In the genomic region with DNA sequence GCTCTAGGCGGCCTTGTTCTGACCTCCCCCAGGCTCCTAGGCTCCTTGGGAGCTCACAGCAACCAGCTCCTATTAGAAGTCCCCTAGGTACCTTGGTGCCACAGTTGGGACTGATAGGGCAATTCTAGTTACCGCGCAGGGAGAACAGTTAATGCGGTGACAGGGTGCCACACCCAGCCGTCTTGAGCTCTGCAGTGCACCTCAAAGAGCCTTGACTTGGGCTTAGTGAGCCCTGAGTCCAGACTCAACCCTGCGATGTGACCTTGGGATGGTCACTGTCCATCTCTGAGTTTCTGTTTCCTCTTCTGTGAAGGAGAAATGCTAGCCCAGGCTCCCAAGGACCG, we compare ENCODE assay signal across 8 mouse cellular contexts. TPM values are rescaled to one million over a fixed set of nuclear protein-coding genes. Genes with fewer than 3 reads are reported as not detected.
DNase-seq lines count a peak whose midpoint lies in the region; ATAC-seq and TF ChIP-seq lines count a peak whose summit lies in the region.

No protein-coding gene starts in this region.

- H3K4me2 ChIP-seq in forebrain, embryonic 12.5 days, result no peak overlapping the region
- H3K4me2 ChIP-seq in forebrain, embryonic 11.5 days (ENCODE audit: low read depth, low read length, severe bottlenecking), result no peak overlapping the region
- peak overlapping the region; percentile 25; the same call in 1 of the 2 replicates for H3K4me2 ChIP-seq in kidney, postnatal 0 days (ENCODE audit: low read length)
- H3K4me2 ChIP-seq in intestine, embryonic 16.5 days (ENCODE audit: low read depth, low read length), result 0 out of 2 replicates have a peak overlapping the region, but pooled peaks have one; percentile 34
- 0 out of 2 replicates have a peak overlapping the region, but pooled peaks have one; percentile 20 for H3K4me2 ChIP-seq in midbrain, postnatal 0 days (ENCODE audit: low read depth, low read length, poor library complexity, severe bottlenecking)

- H3K9me3 ChIP-seq in forebrain, embryonic 12.5 days, result no peaks in the 10 kb centered on the region
- H3K9me3 ChIP-seq in forebrain, embryonic 11.5 days (ENCODE audit: control insufficient read depth, low read length), result no peaks in the 10 kb centered on the region
- no peaks in the 10 kb centered on the region for H3K9me3 ChIP-seq in kidney, postnatal 0 days (replicated peaks; ENCODE audit: low read length)
- no peaks in the 10 kb centered on the region for H3K9me3 ChIP-seq in intestine, embryonic 16.5 days (ENCODE audit: control insufficient read depth, low read length)
- no peaks in the 10 kb centered on the region for H3K9me3 ChIP-seq in midbrain, postnatal 0 days (ENCODE audit: low read length)

- no peaks in the 10 kb centered on the region for H3K36me3 ChIP-seq in forebrain, embryonic 12.5 days (replicated peaks)
- no peaks in the 10 kb centered on the region for H3K36me3 ChIP-seq in forebrain, embryonic 11.5 days (ENCODE audit: control insufficient read depth, insufficient read depth, low read length)
- no peaks in the 10 kb centered on the region for H3K36me3 ChIP-seq in kidney, postnatal 0 days (ENCODE audit: insufficient read depth, low read length)
- H3K36me3 ChIP-seq in intestine, embryonic 16.5 days (ENCODE audit: control insufficient read depth, insufficient read depth, low read length), result no peaks in the 10 kb centered on the region
- no peaks in the 10 kb centered on the region for H3K36me3 ChIP-seq in midbrain, postnatal 0 days (ENCODE audit: insufficient read depth, low read length)

- peaks cover 13% of the 10 kb centered on the region for H3K27me3 ChIP-seq in forebrain, embryonic 12.5 days
- H3K27me3 ChIP-seq in forebrain, embryonic 11.5 days (ENCODE audit: control insufficient read depth, insufficient read depth, low read length), result no peaks in the 10 kb centered on the region
- H3K27me3 ChIP-seq in kidney, postnatal 0 days (ENCODE audit: insufficient read depth, low read length), result no peaks in the 10 kb centered on the region
- 0 out of 2 replicates have a peak, but pooled peaks cover 2% of the 10 kb centered on the region for H3K27me3 ChIP-seq in intestine, embryonic 16.5 days (replicated peaks; ENCODE audit: control insufficient read depth, insufficient read depth, low read length)
- no peaks in the 10 kb centered on the region for H3K27me3 ChIP-seq in midbrain, postnatal 0 days (ENCODE audit: insufficient read depth, low read length)

- H3K4me1 ChIP-seq in forebrain, embryonic 12.5 days, result peaks cover 3% of the 10 kb centered on the region; the same call in 1 of the 2 replicates
- no peaks in the 10 kb centered on the region; the same call in 1 of the 2 replicates for H3K4me1 ChIP-seq in forebrain, embryonic 11.5 days (replicated peaks; ENCODE audit: control insufficient read depth, insufficient read depth, low read length)
- no peaks in the 10 kb centered on the region for H3K4me1 ChIP-seq in kidney, postnatal 0 days (replicated peaks; ENCODE audit: insufficient read depth, low read length)
- no peaks in the 10 kb centered on the region for H3K4me1 ChIP-seq in intestine, embryonic 16.5 days (ENCODE audit: control insufficient read depth, insufficient read depth, low read length)
- no peaks in the 10 kb centered on the region for H3K4me1 ChIP-seq in midbrain, postnatal 0 days (ENCODE audit: insufficient read depth, low read length)

- H3K9ac ChIP-seq in forebrain, embryonic 12.5 days, result no peak overlapping the region
- H3K9ac ChIP-seq in forebrain, embryonic 11.5 days (ENCODE audit: low read length), result no peak overlapping the region
- H3K9ac ChIP-seq in kidney, postnatal 0 days (ENCODE audit: low read depth, low read length), result 0 out of 2 replicates have a peak overlapping the region, but pooled peaks have one; percentile 18
- H3K9ac ChIP-seq in intestine, embryonic 16.5 days (ENCODE audit: low read depth, low read length), result peak overlapping the region; percentile 27; the same call in 1 of the 2 replicates
- H3K9ac ChIP-seq in midbrain, postnatal 0 days (replicated peaks; ENCODE audit: low read length, poor library complexity, severe bottlenecking), result no peak overlapping the region

- no peak overlapping the region for H3K4me3 ChIP-seq in forebrain, embryonic 12.5 days (replicated peaks)
- H3K4me3 ChIP-seq in forebrain, embryonic 11.5 days (ENCODE audit: low read depth, low read length), result no peak overlapping the region
- no peak overlapping the region for H3K4me3 ChIP-seq in kidney, postnatal 0 days (replicated peaks; ENCODE audit: low read depth, low read length)
- H3K4me3 ChIP-seq in intestine, embryonic 16.5 days (ENCODE audit: low read length), result no peak overlapping the region
- no peak overlapping the region for H3K4me3 ChIP-seq in midbrain, postnatal 0 days (ENCODE audit: low read depth, low read length)

- TF ChIP-seq CTCF in kidney, postnatal 0 days (IDR thresholded peaks at IDR 0.05; ENCODE audit: low read depth), result no peak
- TF ChIP-seq CTCF in midbrain, postnatal 0 days (IDR thresholded peaks at IDR 0.05), result no peak

- H3K27ac ChIP-seq in forebrain, embryonic 12.5 days, result no peak overlapping the region
- H3K27ac ChIP-seq in forebrain, embryonic 11.5 days (ENCODE audit: low read depth, low read length), result no peak overlapping the region
- H3K27ac ChIP-seq in kidney, postnatal 0 days, result no peak overlapping the region
- no peak overlapping the region for H3K27ac ChIP-seq in intestine, embryonic 16.5 days (ENCODE audit: low read length)
- H3K27ac ChIP-seq in midbrain, postnatal 0 days (ENCODE audit: low read depth, low read length), result no peak overlapping the region

- peak; percentile 4; the same call in 1 of the 2 replicates for ATAC-seq in forebrain, embryonic 12.5 days (ENCODE audit: low FRiP score)
- ATAC-seq in forebrain, embryonic 11.5 days (replicated peaks; ENCODE audit: low FRiP score), result no peak
- no peak for ATAC-seq in kidney, postnatal 0 days (replicated peaks; ENCODE audit: low FRiP score, low read depth)
- ATAC-seq in intestine, embryonic 16.5 days, result no peak; the same call in 1 of the 2 replicates
- ATAC-seq in midbrain, postnatal 0 days (ENCODE audit: low FRiP score), result no peak

- no peak for DNase-seq in forebrain, embryonic 11.5 days (ENCODE audit: low spot score)
- DNase-seq in kidney, postnatal 0 days (ENCODE audit: low spot score), result no peak
- no peak for DNase-seq in kidney, postnatal 4 days
- no peak for DNase-seq in midbrain, postnatal 0 days (ENCODE audit: low spot score)
- no peak for DNase-seq in retina, postnatal 1 day
- no peak for DNase-seq in lung, postnatal 25 days (ENCODE audit: low spot score)

- WGBS in forebrain, embryonic 12.5 days, result 82% methylated on average over 7 of the region's 7 CpGs
- WGBS in forebrain, embryonic 11.5 days, result 77% methylated on average over 7 of the region's 7 CpGs
- 80% methylated on average over 7 of the region's 7 CpGs for WGBS in kidney, postnatal 0 days
- WGBS in intestine, embryonic 16.5 days, result 70% methylated on average over 7 of the region's 7 CpGs
- WGBS in midbrain, postnatal 0 days, result 85% methylated on average over 7 of the region's 7 CpGs

RNA-seq across cellular contexts. Expression of gene Asb2, which starts 12.5 kb away (rescaled TPM):
- polyA plus RNA-seq in forebrain, embryonic 12.5 days (2016; fragmentation: Nextera tagmentation; extraction: Ambion mirVana), result 0.56 and 0.65 TPM in 2 replicates
- polyA plus RNA-seq in forebrain, embryonic 11.5 days (2014; fragmentation: Nextera tagmentation; extraction: Ambion mirVana), result 0.35 and 0.40 TPM in 2 replicates
- polyA plus RNA-seq in kidney, postnatal 0 days (2015; fragmentation: Nextera tagmentation; extraction: Ambion mirVana), result 1.3 and 1.8 TPM in 2 replicates
- polyA plus RNA-seq in intestine, embryonic 16.5 days (2015; fragmentation: Nextera tagmentation; extraction: Ambion mirVana), result 22.5 and 23.6 TPM in 2 replicates
- 0.93 and 4.4 TPM in 2 replicates for total RNA-seq in midbrain, postnatal 0 days (2014; rRNA removed)
- 1.5 and 1.9 TPM in 2 replicates for polyA plus RNA-seq in midbrain, postnatal 0 days (2015; fragmentation: Nextera tagmentation; extraction: Ambion mirVana)

RNA-seq across cellular contexts. Expression of gene Otub2, which starts 20.2 kb away (rescaled TPM):
- polyA plus RNA-seq in forebrain, embryonic 12.5 days (2016; fragmentation: Nextera tagmentation; extraction: Ambion mirVana), result 13.7 and 15.1 TPM in 2 replicates
- 12.7 and 15.0 TPM in 2 replicates for polyA plus RNA-seq in forebrain, embryonic 11.5 days (2014; fragmentation: Nextera tagmentation; extraction: Ambion mirVana)
- 5.6 TPM in 2 replicates for polyA plus RNA-seq in kidney, postnatal 0 days (2015; fragmentation: Nextera tagmentation; extraction: Ambion mirVana)
- polyA plus RNA-seq in intestine, embryonic 16.5 days (2015; fragmentation: Nextera tagmentation; extraction: Ambion mirVana), result 5.5 and 5.6 TPM in 2 replicates
- 27.2 and 29.6 TPM in 2 replicates for total RNA-seq in midbrain, postnatal 0 days (2014; rRNA removed)
- 20.6 and 21.0 TPM in 2 replicates for polyA plus RNA-seq in midbrain, postnatal 0 days (2015; fragmentation: Nextera tagmentation; extraction: Ambion mirVana)

RNA-seq across cellular contexts. Expression of gene 9330161L09Rik, which starts 39.3 kb away (rescaled TPM):
- 0.38 and 0.87 TPM in 2 replicates for polyA plus RNA-seq in forebrain, embryonic 12.5 days (2016; fragmentation: Nextera tagmentation; extraction: Ambion mirVana)
- 1.1 and 1.2 TPM in 2 replicates for polyA plus RNA-seq in forebrain, embryonic 11.5 days (2014; fragmentation: Nextera tagmentation; extraction: Ambion mirVana)
- polyA plus RNA-seq in kidney, postnatal 0 days (2015; fragmentation: Nextera tagmentation; extraction: Ambion mirVana), result 0.34 and 0.41 TPM in 2 replicates
- 0.13 TPM in 1 of 2 replicates, not detected in the other for polyA plus RNA-seq in intestine, embryonic 16.5 days (2015; fragmentation: Nextera tagmentation; extraction: Ambion mirVana)
- total RNA-seq in midbrain, postnatal 0 days (2014; rRNA removed), result 9.6 and 9.7 TPM in 2 replicates
- polyA plus RNA-seq in midbrain, postnatal 0 days (2015; fragmentation: Nextera tagmentation; extraction: Ambion mirVana), result 1.1 and 1.5 TPM in 2 replicates

RNA-seq across cellular contexts. Expression of gene Ddx24, which starts 57.3 kb away (rescaled TPM):
- polyA plus RNA-seq in forebrain, embryonic 12.5 days (2016; fragmentation: Nextera tagmentation; extraction: Ambion mirVana), result 127 and 134 TPM in 2 replicates
- 109 and 113 TPM in 2 replicates for polyA plus RNA-seq in forebrain, embryonic 11.5 days (2014; fragmentation: Nextera tagmentation; extraction: Ambion mirVana)
- 115 and 120 TPM in 2 replicates for polyA plus RNA-seq in kidney, postnatal 0 days (2015; fragmentation: Nextera tagmentation; extraction: Ambion mirVana)
- 68.2 and 85.0 TPM in 2 replicates for polyA plus RNA-seq in intestine, embryonic 16.5 days (2015; fragmentation: Nextera tagmentation; extraction: Ambion mirVana)
- total RNA-seq in midbrain, postnatal 0 days (2014; rRNA removed), result 140 and 153 TPM in 2 replicates
- polyA plus RNA-seq in midbrain, postnatal 0 days (2015; fragmentation: Nextera tagmentation; extraction: Ambion mirVana), result 209 and 245 TPM in 2 replicates

RNA-seq across cellular contexts. Expression of gene Fam181a, which starts 57.5 kb away (rescaled TPM):
- polyA plus RNA-seq in forebrain, embryonic 12.5 days (2016; fragmentation: Nextera tagmentation; extraction: Ambion mirVana), result 14.1 and 17.4 TPM in 2 replicates
- 27.3 and 28.5 TPM in 2 replicates for polyA plus RNA-seq in forebrain, embryonic 11.5 days (2014; fragmentation: Nextera tagmentation; extraction: Ambion mirVana)
- polyA plus RNA-seq in kidney, postnatal 0 days (2015; fragmentation: Nextera tagmentation; extraction: Ambion mirVana), result not detected in 2 replicates
- polyA plus RNA-seq in intestine, embryonic 16.5 days (2015; fragmentation: Nextera tagmentation; extraction: Ambion mirVana), result not detected in 2 replicates
- total RNA-seq in midbrain, postnatal 0 days (2014; rRNA removed), result 11.2 and 14.9 TPM in 2 replicates
- 8.9 and 11.2 TPM in 2 replicates for polyA plus RNA-seq in midbrain, postnatal 0 days (2015; fragmentation: Nextera tagmentation; extraction: Ambion mirVana)

Comparison
In these comparisons a context has a peak if more than half of its experiments do, and no peak if none do; other contexts are left out.
1. H3K4me2 ChIP-seq: peak in kidney, postnatal 0 days (single experiment), intestine, embryonic 16.5 days (single experiment) and midbrain, postnatal 0 days (single experiment); none in forebrain, embryonic 12.5 days (single experiment) and forebrain, embryonic 11.5 days (single experiment).
2. H3K9ac ChIP-seq: peak in kidney, postnatal 0 days (single experiment) and intestine, embryonic 16.5 days (single experiment); none in forebrain, embryonic 12.5 days (single experiment), forebrain, embryonic 11.5 days (single experiment) and midbrain, postnatal 0 days (single experiment).